Mouse (Mus musculus): ENCODE results near the gene Pmp22. TPM values are rescaled to one million over a fixed set of nuclear protein-coding genes. Genes with fewer than 3 reads are reported as not detected.

Gene Pmp22
- polyA plus RNA-seq, 2 experiments: 4.2 to 12.4 TPM

DNA sequence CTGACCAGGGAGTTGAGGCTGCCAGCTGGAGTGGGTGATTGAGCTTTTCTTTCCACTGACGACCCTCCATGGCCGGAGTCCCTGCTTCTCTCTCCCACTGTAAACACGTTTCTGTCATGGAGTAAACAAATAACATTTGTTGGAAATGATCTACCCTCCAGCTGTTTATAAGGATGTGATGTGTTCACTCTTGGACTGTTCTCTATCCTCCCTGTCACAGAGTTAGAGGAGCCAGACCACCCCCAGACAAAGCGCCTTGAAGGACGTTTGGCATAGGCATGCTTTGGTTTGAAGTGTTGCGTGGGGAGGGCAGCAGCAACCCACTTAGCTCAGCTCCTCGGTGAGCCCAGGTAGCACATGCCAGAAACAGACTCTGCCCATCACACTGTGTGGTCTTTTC lies 60.0 kb downstream of the Pmp22 start:
- 63% methylated on average over 7 of the region's 7 CpGs for WGBS (ENCODE audit: insufficient replicate concordance)
- Histone ChIP-seq H3K4me1 (replicated peaks; ENCODE audit: control insufficient read depth in 2 of 2, insufficient read depth in 2 of 2, low read length in 1 of 2) (no peaks in the 10 kb centered on the region), H3K27ac (no peak overlapping the region), H3K36me3 (replicated peaks; ENCODE audit: control insufficient read depth, insufficient read depth, low read depth) (no peaks in the 10 kb centered on the region), H3K27me3 (ENCODE audit: control insufficient read depth, insufficient read depth, low read length) (no peaks in the 10 kb centered on the region), H3K4me2 (ENCODE audit: low read depth) (no peak overlapping the region), H3K4me3 (ENCODE audit: insufficient read depth in 1 of 2, low read depth in 2 of 2, low read length in 2 of 2) (no peak overlapping the region), H3K9ac (replicated peaks) (no peak overlapping the region), H3K9me3 (ENCODE audit: control insufficient read depth, low read length) (no peaks in the 10 kb centered on the region)
- ATAC-seq (ENCODE audit: insufficient read depth) (no peak), DNase-seq (ENCODE audit: low read depth in 3 of 3, low spot score in 3 of 3) (no peak)
- no peak for TF ChIP-seq CTCF (IDR thresholded peaks at IDR 0.05; ENCODE audit: low read depth)
- TF ChIP-seq EP300 (IDR thresholded peaks at IDR 0.05; ENCODE audit: low read depth): no peak

DNA sequence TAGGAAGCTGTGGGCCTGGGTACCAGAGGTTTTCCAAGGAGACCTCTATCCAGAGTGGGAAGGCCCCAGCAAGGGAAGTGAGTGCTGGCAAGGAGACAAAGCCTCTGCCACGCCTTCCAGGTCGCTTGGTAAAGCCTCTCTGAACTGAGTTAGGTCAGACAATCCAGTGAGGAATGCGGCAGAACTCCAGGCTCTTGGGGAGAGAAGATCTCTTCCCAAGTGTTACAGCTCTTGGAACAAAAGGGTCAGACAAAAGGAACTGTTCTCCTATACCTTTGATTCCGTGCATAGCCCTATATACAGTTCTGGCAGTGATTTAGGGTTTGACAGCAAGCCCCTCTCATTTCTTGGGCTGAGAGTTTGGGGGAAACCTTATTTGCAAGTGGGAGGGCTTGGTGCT lies 69.3 kb downstream of the Pmp22 start:
- Histone ChIP-seq H3K4me2 (ENCODE audit: low read depth) (no peak overlapping the region), H3K36me3 (replicated peaks; ENCODE audit: control insufficient read depth, insufficient read depth, low read depth) (no peaks in the 10 kb centered on the region), H3K9me3 (ENCODE audit: control insufficient read depth, low read length) (no peaks in the 10 kb centered on the region), H3K9ac (replicated peaks) (no peak overlapping the region), H3K4me1 (replicated peaks; ENCODE audit: control insufficient read depth in 2 of 2, insufficient read depth in 2 of 2, low read length in 1 of 2) (no peaks in the 10 kb centered on the region), H3K4me3 (ENCODE audit: insufficient read depth in 1 of 2, low read depth in 2 of 2, low read length in 2 of 2) (no peak overlapping the region), H3K27me3 (ENCODE audit: control insufficient read depth, insufficient read depth, low read length) (no peaks in the 10 kb centered on the region), H3K27ac (no peak overlapping the region)
- ATAC-seq (ENCODE audit: insufficient read depth) (no peak), DNase-seq (ENCODE audit: low read depth in 3 of 3, low spot score in 3 of 3) (no peak)
- WGBS (ENCODE audit: insufficient replicate concordance): 47% methylated on average over 4 of the region's 4 CpGs
- no peak for TF ChIP-seq CTCF (IDR thresholded peaks at IDR 0.05; ENCODE audit: low read depth)

DNA sequence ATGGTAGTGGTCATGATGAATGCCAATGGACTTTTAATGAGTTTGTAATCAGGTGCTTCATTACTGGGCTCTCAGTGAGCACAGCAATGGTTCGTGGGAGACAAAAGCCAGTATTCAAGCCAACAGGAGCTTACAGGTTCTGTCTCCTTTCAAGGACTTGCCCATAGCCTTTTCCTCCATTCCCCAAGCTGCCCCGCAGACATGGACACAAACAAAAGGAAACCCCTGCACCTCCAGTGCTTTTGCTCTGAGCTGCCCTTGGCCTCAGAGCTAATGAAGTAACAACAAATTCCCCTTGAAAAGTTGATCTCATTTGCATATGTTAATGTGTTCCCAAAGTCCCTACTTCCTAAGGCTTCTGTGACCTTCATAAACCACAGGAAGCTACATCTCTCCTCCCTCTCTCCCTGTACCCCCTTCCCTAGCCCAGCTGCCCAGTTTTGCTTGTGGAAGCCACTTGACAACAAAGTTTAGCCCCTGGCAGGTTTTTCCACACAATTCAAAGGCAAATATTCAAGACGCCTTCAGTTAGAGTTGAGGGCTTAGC lies 73.3 kb downstream of the Pmp22 start:
- H3K4me2 ChIP-seq (ENCODE audit: low read depth): no peak overlapping the region
- H3K27ac ChIP-seq: no peak overlapping the region
- DNase-seq (ENCODE audit: low read depth in 3 of 3, low spot score in 3 of 3) (no peak), ATAC-seq (ENCODE audit: insufficient read depth) (no peak)
- H3K36me3 ChIP-seq (replicated peaks; ENCODE audit: control insufficient read depth, insufficient read depth, low read depth): no peaks in the 10 kb centered on the region
- H3K9ac ChIP-seq (replicated peaks): no peak overlapping the region
- TF ChIP-seq EP300 (IDR thresholded peaks at IDR 0.05; ENCODE audit: low read depth) (no peak), CTCF (IDR thresholded peaks at IDR 0.05; ENCODE audit: low read depth) (no peak)
- H3K4me3 ChIP-seq (ENCODE audit: insufficient read depth in 1 of 2, low read depth in 2 of 2, low read length in 2 of 2): no peak overlapping the region
- no peaks in the 10 kb centered on the region for H3K27me3 ChIP-seq (ENCODE audit: control insufficient read depth, insufficient read depth, low read length)
- 61% methylated on average over 3 of the region's 3 CpGs for WGBS (ENCODE audit: insufficient replicate concordance)
- no peaks in the 10 kb centered on the region for H3K9me3 ChIP-seq (ENCODE audit: control insufficient read depth, low read length)
- H3K4me1 ChIP-seq (replicated peaks; ENCODE audit: control insufficient read depth in 2 of 2, insufficient read depth in 2 of 2, low read length in 1 of 2): no peaks in the 10 kb centered on the region

Other genes starting within 250 kb of the Pmp22 start
- 8.5 and 12.9 TPM in 2 replicates for gene Tvp23b, start 249.5 kb upstream of the Pmp22 start, polyA plus RNA-seq (2012; rRNA removed)
- gene Tvp23b, start 249.5 kb upstream of the Pmp22 start, polyA plus RNA-seq (2014; fragmentation: Nextera tagmentation; extraction: Ambion mirVana): 25.3 and 26.3 TPM in 2 replicates
- not detected in 2 replicates for gene Cdrt4, start 177.8 kb upstream of the Pmp22 start, polyA plus RNA-seq (2012; rRNA removed)
- not detected in 2 replicates for gene Cdrt4, start 177.8 kb upstream of the Pmp22 start, polyA plus RNA-seq (2014; fragmentation: Nextera tagmentation; extraction: Ambion mirVana)
- not detected in 2 replicates for gene Tekt3, start 67.3 kb upstream of the Pmp22 start, polyA plus RNA-seq (2012; rRNA removed)
- not detected in 2 replicates for gene Tekt3, start 67.3 kb upstream of the Pmp22 start, polyA plus RNA-seq (2014; fragmentation: Nextera tagmentation; extraction: Ambion mirVana)

Measured in liver, embryonic 14.5 days (tissue).